Mouse (Mus musculus) forebrain, embryonic 11.5 days (tissue): ENCODE data around the gene Oxnad1. TPM values are rescaled to one million over a fixed set of nuclear protein-coding genes. Genes with fewer than 3 reads are reported as not detected.

Source experiments
- ATAC-seq: fragments of 200-750 bp; cut with Nextera tagmentation; replicated peaks from 2 replicates; pipeline ENCODE4 v1.8.0; 2017; ENCODE audit warnings: moderate TSS enrichment; ENCODE audit not compliant: low FRiP score
- DNase-seq: peaks from one replicate; pipeline ENCODE4 v3.0.0-alpha.2; 2017; ENCODE audit warnings: low spot score
- H3K27ac ChIP-seq: fragments of 300-500 bp; sonication (generic); 2 replicates; pipeline ENCODE4 v1.5.1; 2014; ENCODE audit warnings: low read depth, low read length
- H3K27me3 ChIP-seq: fragments of 300-500 bp; sonication (generic); 2 replicates; pipeline ENCODE4 v1.6.1; 2014; ENCODE audit warnings: mild to moderate bottlenecking, low read length, mixed read lengths; ENCODE audit not compliant: control insufficient read depth, insufficient read depth
- H3K36me3 ChIP-seq: fragments of 300-500 bp; sonication (generic); 2 replicates; pipeline ENCODE4 v1.6.1; 2014; ENCODE audit warnings: mild to moderate bottlenecking, low read length, moderate library complexity, mixed read lengths; ENCODE audit not compliant: control insufficient read depth, insufficient read depth
- H3K4me1 ChIP-seq: fragments of 300-500 bp; sonication (generic); replicated peaks from 2 replicates; pipeline ENCODE4 v1.6.1; 2014; ENCODE audit warnings: low read length, mixed read lengths; ENCODE audit not compliant: control insufficient read depth, insufficient read depth
- H3K4me2 ChIP-seq: fragments of 300-500 bp; sonication (generic); 2 replicates; pipeline ENCODE4 v1.6.1; 2014; ENCODE audit warnings: low read depth, mild to moderate bottlenecking, low read length, moderate library complexity, mixed read lengths; ENCODE audit not compliant: severe bottlenecking
- H3K4me3 ChIP-seq: fragments of 300-500 bp; sonication (generic); 2 replicates; pipeline ENCODE4 v1.5.1; 2014; ENCODE audit warnings: low read depth, low read length
- H3K9ac ChIP-seq: fragments of 300-500 bp; sonication (generic); 2 replicates; pipeline ENCODE4 v1.6.1; 2014; ENCODE audit warnings: low read length
- H3K9me3 ChIP-seq: fragments of 300-500 bp; sonication (generic); 2 replicates; pipeline ENCODE4 v1.6.1; 2016; ENCODE audit warnings: low read length, mixed read lengths; ENCODE audit not compliant: control insufficient read depth
- WGBS: fragments of 180-500 bp; shearing (Covaris S2); extraction: QIAGEN DNeasy Blood & Tissue Kit; methylation state at CpG from one replicate; pipeline ENCODE4 v1.1.7; 2014; 5-methylcytosine and 5-hydroxymethylcytosine counted together
- polyA plus RNA-seq: library from polyadenylated mRNA; unstranded; fragments of >200 nt; fragmentation: Nextera tagmentation; extraction: Ambion mirVana; gene quantifications from 2 replicates; pipeline ENCODE4 v1.2.1, GENCODE M21; 2014

Oxnad1 gene
- polyA plus RNA-seq, result 20.2 and 20.7 TPM in 2 replicates

GRCm38 (mm10) chr14:32084761-32085485 is at the start of gene Oxnad1:
Oxnad1 (plus strand) TSS chr14:32085374.
- DNase-seq, result no peak

GRCm38 (mm10) chr14:32036482-32036881 is 48.7 kb upstream of the Oxnad1 start:
- DNase-seq (no peak), ATAC-seq (no peak)
- no peak overlapping the region for H3K4me3 ChIP-seq
- no peak overlapping the region for H3K27ac ChIP-seq
- H3K9me3 ChIP-seq, result no peaks in the 10 kb centered on the region
- no peaks in the 10 kb centered on the region for H3K27me3 ChIP-seq
- H3K4me2 ChIP-seq, result no peak overlapping the region
- WGBS, result 81% methylated on average over 5 of the region's 5 CpGs
- no peak overlapping the region for H3K9ac ChIP-seq
- H3K36me3 ChIP-seq, result no peaks in the 10 kb centered on the region
- no peaks in the 10 kb centered on the region for H3K4me1 ChIP-seq

More at GRCm38 (mm10) chr14:32084761-32085485, at the start of gene Oxnad1:
- peak within 1 kb of the TSS; percentile 57 for H3K4me2 ChIP-seq
- H3K4me1 ChIP-seq, result no peaks in the 10 kb centered on the region
- WGBS, result 4% methylated on average over 22 of the region's 22 CpGs
- no peaks in the 10 kb centered on the region for H3K27me3 ChIP-seq
- H3K9ac ChIP-seq, result peak within 1 kb of the TSS; percentile 60
- ATAC-seq, result peak; percentile 95
- peaks cover 11% of the 10 kb centered on the region; the same call in 1 of the 2 replicates for H3K36me3 ChIP-seq
- peak within 1 kb of the TSS; percentile 46 for H3K4me3 ChIP-seq
- no peaks in the 10 kb centered on the region for H3K9me3 ChIP-seq
- H3K27ac ChIP-seq, result peak within 1 kb of the TSS; percentile 60; the same call in 1 of the 2 replicates

- ATAC-seq (no peak), DNase-seq (no peak)
- Histone ChIP-seq H3K9ac (no peak overlapping the region), H3K4me2 (no peak overlapping the region), H3K36me3 (no peaks in the 10 kb centered on the region), H3K4me3 (no peak overlapping the region), H3K27me3 (no peaks in the 10 kb centered on the region), H3K9me3 (no peaks in the 10 kb centered on the region), H3K4me1 (no peaks in the 10 kb centered on the region), H3K27ac (no peak overlapping the region)
- 85% methylated on average over 8 of the region's 8 CpGs for WGBS
Measured at GRCm38 (mm10) chr14:32037661-32038252, 47.4 kb upstream of the Oxnad1 start.

GRCm38 (mm10) chr14:32042108-32042507 is 43.1 kb upstream of the Oxnad1 start:
- Histone ChIP-seq H3K27ac (no peak overlapping the region), H3K9me3 (no peaks in the 10 kb centered on the region), H3K4me3 (no peak overlapping the region), H3K27me3 (no peaks in the 10 kb centered on the region), H3K9ac (no peak overlapping the region), H3K36me3 (no peaks in the 10 kb centered on the region), H3K4me1 (no peaks in the 10 kb centered on the region), H3K4me2 (no peak overlapping the region)
- DNase-seq, result no peak
- ATAC-seq, result no peak
- 77% methylated on average over 5 of the region's 5 CpGs for WGBS

GRCm38 (mm10) chr14:32046357-32046756 is 38.8 kb upstream of the Oxnad1 start:
- Histone ChIP-seq H3K4me1 (no peaks in the 10 kb centered on the region), H3K4me2 (no peak overlapping the region), H3K9ac (no peak overlapping the region), H3K4me3 (no peak overlapping the region), H3K27ac (no peak overlapping the region), H3K9me3 (no peaks in the 10 kb centered on the region), H3K36me3 (no peaks in the 10 kb centered on the region), H3K27me3 (no peaks in the 10 kb centered on the region)
- ATAC-seq (no peak), DNase-seq (no peak)
- 81% methylated on average over 8 of the region's 8 CpGs for WGBS

- no peak overlapping the region for H3K4me2 ChIP-seq
- WGBS, result 90% methylated on average over 6 of the region's 6 CpGs
- no peaks in the 10 kb centered on the region for H3K27me3 ChIP-seq
- no peak overlapping the region for H3K4me3 ChIP-seq
- H3K9ac ChIP-seq, result no peak overlapping the region
- no peaks in the 10 kb centered on the region for H3K4me1 ChIP-seq
- no peak for ATAC-seq
- DNase-seq, result no peak
- no peaks in the 10 kb centered on the region for H3K9me3 ChIP-seq
- no peak overlapping the region for H3K27ac ChIP-seq
- no peaks in the 10 kb centered on the region for H3K36me3 ChIP-seq
Measured at GRCm38 (mm10) chr14:32050171-32050570, 35.0 kb upstream of the Oxnad1 start.

- H3K9me3 ChIP-seq, result no peaks in the 10 kb centered on the region
- no peaks in the 10 kb centered on the region for H3K27me3 ChIP-seq
- DNase-seq, result no peak
- ATAC-seq, result no peak
- no peaks in the 10 kb centered on the region for H3K36me3 ChIP-seq
- no peak overlapping the region for H3K9ac ChIP-seq
- H3K4me2 ChIP-seq, result no peak overlapping the region
- H3K4me1 ChIP-seq, result no peaks in the 10 kb centered on the region
- WGBS, result 90% methylated on average over 5 of the region's 5 CpGs
- no peak overlapping the region for H3K4me3 ChIP-seq
- H3K27ac ChIP-seq, result no peak overlapping the region
Measured at GRCm38 (mm10) chr14:32053895-32054294, 31.3 kb upstream of the Oxnad1 start.

GRCm38 (mm10) chr14:32054788-32055187 is 30.4 kb upstream of the Oxnad1 start:
- no peaks in the 10 kb centered on the region for H3K27me3 ChIP-seq
- whole genome bisulfite sequencing, result 70% methylated on average over 10 of the region's 10 CpGs
- no peaks in the 10 kb centered on the region for H3K9me3 ChIP-seq
- no peak overlapping the region for H3K4me3 ChIP-seq
- no peak overlapping the region for H3K27ac ChIP-seq
- H3K36me3 ChIP-seq, result no peaks in the 10 kb centered on the region
- ATAC-seq (no peak), DNase-seq (no peak)
- no peak overlapping the region for H3K4me2 ChIP-seq
- no peak overlapping the region for H3K9ac ChIP-seq
- no peaks in the 10 kb centered on the region for H3K4me1 ChIP-seq

- no peaks in the 10 kb centered on the region for H3K36me3 ChIP-seq
- H3K4me3 ChIP-seq, result no peak overlapping the region
- WGBS, result 80% methylated on average over 8 of the region's 8 CpGs
- H3K9ac ChIP-seq, result no peak overlapping the region
- no peaks in the 10 kb centered on the region for H3K4me1 ChIP-seq
- ATAC-seq (no peak), DNase-seq (no peak)
- no peaks in the 10 kb centered on the region for H3K9me3 ChIP-seq
- no peaks in the 10 kb centered on the region for H3K27me3 ChIP-seq
- H3K4me2 ChIP-seq, result no peak overlapping the region
- H3K27ac ChIP-seq, result no peak overlapping the region
Measured at GRCm38 (mm10) chr14:32055781-32056180, 29.4 kb upstream of the Oxnad1 start.
